Mouse (Mus musculus) forebrain, embryonic 13.5 days (tissue): ENCODE measurements around the gene Ubash3b. TPM values are rescaled to one million over a fixed set of nuclear protein-coding genes. Genes with fewer than 3 reads are reported as not detected.
A peak's percentile ranks its signal among the peaks of the same experiment; 100 is the strongest.

Experiments used
- ATAC-seq: fragments of 200-750 bp; cut with Nextera tagmentation; 2 replicates; pipeline ENCODE4 v1.8.0; 2017
- H3K27ac ChIP-seq: fragments of 300-500 bp; sonication (generic); 2 replicates; pipeline ENCODE4 v1.5.1; 2015; ENCODE audit warnings: inconsistent platforms, mild to moderate bottlenecking, moderate library complexity
- H3K27me3 ChIP-seq: fragments of 300-500 bp; sonication (generic); 2 replicates; pipeline ENCODE4 v1.6.1; 2015; ENCODE audit warnings: mild to moderate bottlenecking, inconsistent platforms
- H3K36me3 ChIP-seq: fragments of 300-500 bp; sonication (generic); 2 replicates; pipeline ENCODE4 v1.6.1; 2015; ENCODE audit warnings: mild to moderate bottlenecking, inconsistent platforms; ENCODE audit not compliant: poor library complexity, severe bottlenecking
- H3K4me1 ChIP-seq: fragments of 300-500 bp; sonication (generic); 2 replicates; pipeline ENCODE4 v1.6.1; 2015; ENCODE audit warnings: inconsistent platforms
- H3K4me2 ChIP-seq: fragments of 300-500 bp; sonication (generic); 2 replicates; pipeline ENCODE4 v1.6.1; 2015; ENCODE audit warnings: inconsistent platforms, mild to moderate bottlenecking, moderate library complexity
- H3K4me3 ChIP-seq: fragments of 300-500 bp; sonication (generic); 2 replicates; pipeline ENCODE4 v1.5.1; 2015; ENCODE audit warnings: mild to moderate bottlenecking, inconsistent platforms
- H3K9ac ChIP-seq: fragments of 300-500 bp; sonication (generic); 2 replicates; pipeline ENCODE4 v1.6.1; 2015; ENCODE audit warnings: mild to moderate bottlenecking, inconsistent platforms
- H3K9me3 ChIP-seq: fragments of 300-500 bp; sonication (generic); replicated peaks from 2 replicates; pipeline ENCODE4 v1.6.1; 2016; ENCODE audit warnings: inconsistent platforms
- WGBS: fragments of 180-500 bp; shearing (Covaris S2); methylation state at CpG from one replicate; pipeline ENCODE4 v1.1.7; 2015; 5-methylcytosine and 5-hydroxymethylcytosine counted together
- polyA plus RNA-seq: library from polyadenylated mRNA; unstranded; fragments of >200 nt; fragmentation: Nextera tagmentation; extraction: Ambion mirVana; gene quantifications from 2 replicates; pipeline ENCODE4 v1.2.1, GENCODE M21; 2015

The Ubash3b gene
- 9.7 and 9.8 TPM in 2 replicates for polyA plus RNA-seq

DNA sequence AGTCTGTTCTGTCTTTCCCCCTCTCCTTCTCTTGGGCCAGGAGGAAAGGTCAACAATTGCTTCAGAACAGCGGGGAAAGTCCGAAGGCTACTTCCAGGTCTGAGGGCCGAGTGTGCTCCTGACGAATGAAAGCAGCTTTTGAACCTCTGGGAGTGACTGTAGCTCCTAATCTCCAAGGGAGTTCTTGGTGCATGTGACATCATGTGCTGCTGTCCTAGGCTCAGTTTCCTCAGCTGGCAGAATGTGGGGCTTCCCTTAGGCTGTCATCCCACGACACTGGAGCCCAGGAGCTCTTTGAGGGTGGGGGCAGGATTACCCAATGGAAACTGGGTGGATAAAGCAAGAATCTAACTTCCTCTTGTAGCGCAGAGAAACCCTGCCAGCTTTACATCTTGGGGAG is at the start of gene Ubash3b:
Gene Ubash3b, minus strand, starts transcription at position 285 of the 400 bp plus-strand sequence.
- peaks cover 2% of the 10 kb centered on the region; the same call in 1 of the 2 replicates for H3K27me3 ChIP-seq
- H3K4me3 ChIP-seq, result no peak within 1 kb of the TSS
- no peak within 1 kb of the TSS for H3K9ac ChIP-seq
- H3K27ac ChIP-seq, result peak within 1 kb of the TSS; percentile 19; the same call in 1 of the 2 replicates
- H3K4me1 ChIP-seq, result peaks cover 20% of the 10 kb centered on the region
- H3K4me2 ChIP-seq, result no peak within 1 kb of the TSS
- H3K36me3 ChIP-seq, result no peaks in the 10 kb centered on the region
- peaks cover 6% of the 10 kb centered on the region; the same call in 1 of the 2 replicates for H3K9me3 ChIP-seq
- WGBS, result 85% methylated on average over 6 of the region's 6 CpGs
- no peak for ATAC-seq

GRCm38 (mm10) chr9:41207130-41208104 is 45.9 kb upstream of the Ubash3b start:
- Histone ChIP-seq H3K4me3 (peak overlapping the region; percentile 24), H3K27me3 (no peaks in the 10 kb centered on the region), H3K4me2 (peak overlapping the region; percentile 49), H3K9me3 (no peaks in the 10 kb centered on the region), H3K27ac (peak overlapping the region; percentile 85), H3K36me3 (no peaks in the 10 kb centered on the region), H3K9ac (peak overlapping the region; percentile 51; the same call in 1 of the 2 replicates), H3K4me1 (peaks cover 11% of the 10 kb centered on the region)
- ATAC-seq, result peak; percentile 93
- WGBS, result 8% methylated on average over 28 of the region's 28 CpGs

DNA sequence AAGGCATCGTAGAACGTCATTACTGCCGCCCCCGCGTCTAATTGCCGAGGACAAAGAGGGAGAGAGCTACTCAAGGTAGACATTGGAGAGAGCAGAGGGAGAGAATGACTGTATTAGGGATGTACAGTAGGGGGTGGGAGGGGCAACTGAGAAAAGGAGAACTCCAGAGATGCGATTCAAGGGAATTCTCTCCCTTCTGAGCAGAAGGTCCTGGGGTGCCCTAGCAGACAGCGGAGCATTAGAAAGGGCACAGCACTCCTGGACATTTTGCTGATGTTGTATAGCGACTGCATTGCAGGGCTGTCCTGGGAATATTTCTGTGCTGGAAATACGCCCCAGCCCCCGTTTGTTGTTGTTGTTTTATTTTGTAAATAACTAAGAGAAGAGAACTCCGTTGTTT is 45.2 kb upstream of the Ubash3b start:
- H3K27ac ChIP-seq, result peak overlapping the region; percentile 85; the same call in 1 of the 2 replicates
- H3K4me1 ChIP-seq, result peaks cover 4% of the 10 kb centered on the region; the same call in 1 of the 2 replicates
- no peak overlapping the region for H3K4me3 ChIP-seq
- no peaks in the 10 kb centered on the region for H3K27me3 ChIP-seq
- no peak overlapping the region for H3K4me2 ChIP-seq
- H3K36me3 ChIP-seq, result no peaks in the 10 kb centered on the region
- 0 out of 2 replicates have a peak overlapping the region, but pooled peaks have one; percentile 51 for H3K9ac ChIP-seq
- ATAC-seq, result no peak
- 89% methylated on average over 12 of the region's 12 CpGs for WGBS
- no peaks in the 10 kb centered on the region for H3K9me3 ChIP-seq

DNA sequence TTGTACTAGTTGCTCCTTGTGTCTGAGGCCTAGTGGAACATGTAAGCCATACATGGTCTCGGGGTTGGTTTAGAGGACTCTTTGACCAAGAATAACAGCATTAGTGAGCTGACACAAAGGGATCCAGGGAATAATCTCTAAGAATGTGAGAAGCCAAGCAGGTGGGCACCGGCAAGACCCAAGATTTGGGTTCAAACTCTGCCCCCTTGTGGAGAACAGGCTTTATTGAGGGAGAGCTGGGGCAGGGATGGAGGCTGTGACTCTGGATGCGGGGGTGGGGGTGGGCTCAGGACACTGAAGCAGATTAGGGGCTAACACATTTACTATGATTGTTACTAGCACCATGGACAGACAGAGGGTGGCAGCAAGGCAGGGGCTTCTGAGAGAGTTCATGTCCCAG is 43.8 kb upstream of the Ubash3b start:
- no peaks in the 10 kb centered on the region for H3K36me3 ChIP-seq
- no peaks in the 10 kb centered on the region for H3K9me3 ChIP-seq
- H3K9ac ChIP-seq, result no peak overlapping the region
- no peak for ATAC-seq
- H3K4me1 ChIP-seq, result 0 out of 2 replicates have a peak, but pooled peaks cover 3% of the 10 kb centered on the region
- H3K27ac ChIP-seq, result no peak overlapping the region
- H3K4me3 ChIP-seq, result no peak overlapping the region
- 67% methylated on average over 3 of the region's 3 CpGs for WGBS
- H3K27me3 ChIP-seq, result no peaks in the 10 kb centered on the region
- H3K4me2 ChIP-seq, result no peak overlapping the region

- Histone ChIP-seq H3K4me1 (no peaks in the 10 kb centered on the region), H3K27me3 (no peaks in the 10 kb centered on the region), H3K36me3 (no peaks in the 10 kb centered on the region), H3K4me3 (no peak overlapping the region), H3K9me3 (no peaks in the 10 kb centered on the region), H3K9ac (no peak overlapping the region), H3K4me2 (no peak overlapping the region), H3K27ac (no peak overlapping the region)
- WGBS, result 91% methylated on average over 22 of the region's 22 CpGs
- no peak for ATAC-seq
These were observed 38.2 kb upstream of the Ubash3b start for GRCm38 (mm10) chr9:41199456-41200252.

GRCm38 (mm10) chr9:41198501-41199265 is 37.2 kb upstream of the Ubash3b start:
- WGBS, result 72% methylated on average over 12 of the region's 12 CpGs
- Histone ChIP-seq H3K4me3 (no peak overlapping the region), H3K4me2 (no peak overlapping the region), H3K9ac (no peak overlapping the region), H3K27me3 (no peaks in the 10 kb centered on the region), H3K36me3 (no peaks in the 10 kb centered on the region), H3K9me3 (no peaks in the 10 kb centered on the region), H3K27ac (no peak overlapping the region), H3K4me1 (no peaks in the 10 kb centered on the region)
- ATAC-seq, result no peak

- H3K9me3 ChIP-seq, result no peaks in the 10 kb centered on the region
- no peak for ATAC-seq
- H3K36me3 ChIP-seq, result no peaks in the 10 kb centered on the region
- no peak overlapping the region for H3K9ac ChIP-seq
- no peaks in the 10 kb centered on the region for H3K27me3 ChIP-seq
- 85% methylated on average over 10 of the region's 10 CpGs for WGBS
- H3K4me1 ChIP-seq, result peaks cover 7% of the 10 kb centered on the region; the same call in 1 of the 2 replicates
- H3K4me3 ChIP-seq, result no peak overlapping the region
- no peak overlapping the region for H3K4me2 ChIP-seq
- no peak overlapping the region for H3K27ac ChIP-seq
These were observed 34.3 kb upstream of the Ubash3b start for GRCm38 (mm10) chr9:41195742-41196311.

DNA sequence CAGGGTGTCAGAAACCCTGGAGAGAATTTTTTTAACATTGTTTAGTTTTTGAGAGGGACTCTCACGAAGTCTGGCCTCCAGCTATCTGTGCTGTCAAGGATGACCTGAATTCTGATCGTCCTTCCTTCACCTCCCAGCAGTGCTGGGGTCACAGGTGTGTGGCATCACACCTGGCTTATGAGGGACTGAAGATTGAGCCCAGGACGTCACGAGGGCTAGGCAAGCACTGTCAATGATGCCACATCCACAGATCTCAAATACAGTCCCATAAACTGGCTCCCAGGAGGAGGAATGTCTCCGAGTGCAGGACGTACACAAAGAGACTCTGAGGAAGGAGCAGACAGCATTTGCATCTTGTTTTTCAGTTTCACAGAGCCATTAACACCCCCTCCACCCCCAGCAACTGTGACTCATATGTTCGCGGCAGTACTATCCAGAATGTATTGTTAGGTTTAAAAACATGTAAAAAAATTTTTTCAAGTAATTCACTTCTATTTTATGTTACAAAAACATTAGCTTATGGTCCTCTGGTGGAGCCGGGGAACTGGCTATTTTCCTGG is 30.2 kb upstream of the Ubash3b start:
- 0 out of 2 replicates have a peak overlapping the region, but pooled peaks have one; percentile 28 for H3K9ac ChIP-seq
- H3K9me3 ChIP-seq, result no peaks in the 10 kb centered on the region
- H3K4me2 ChIP-seq, result no peak overlapping the region
- H3K4me3 ChIP-seq, result no peak overlapping the region
- H3K36me3 ChIP-seq, result no peaks in the 10 kb centered on the region
- H3K4me1 ChIP-seq, result peaks cover 17% of the 10 kb centered on the region
- 0 out of 2 replicates have a peak, but pooled peaks have one; percentile 7 for ATAC-seq
- H3K27ac ChIP-seq, result peak overlapping the region; percentile 22; the same call in 1 of the 2 replicates
- no peaks in the 10 kb centered on the region for H3K27me3 ChIP-seq
- 76% methylated on average over 9 of the region's 9 CpGs for WGBS

DNA sequence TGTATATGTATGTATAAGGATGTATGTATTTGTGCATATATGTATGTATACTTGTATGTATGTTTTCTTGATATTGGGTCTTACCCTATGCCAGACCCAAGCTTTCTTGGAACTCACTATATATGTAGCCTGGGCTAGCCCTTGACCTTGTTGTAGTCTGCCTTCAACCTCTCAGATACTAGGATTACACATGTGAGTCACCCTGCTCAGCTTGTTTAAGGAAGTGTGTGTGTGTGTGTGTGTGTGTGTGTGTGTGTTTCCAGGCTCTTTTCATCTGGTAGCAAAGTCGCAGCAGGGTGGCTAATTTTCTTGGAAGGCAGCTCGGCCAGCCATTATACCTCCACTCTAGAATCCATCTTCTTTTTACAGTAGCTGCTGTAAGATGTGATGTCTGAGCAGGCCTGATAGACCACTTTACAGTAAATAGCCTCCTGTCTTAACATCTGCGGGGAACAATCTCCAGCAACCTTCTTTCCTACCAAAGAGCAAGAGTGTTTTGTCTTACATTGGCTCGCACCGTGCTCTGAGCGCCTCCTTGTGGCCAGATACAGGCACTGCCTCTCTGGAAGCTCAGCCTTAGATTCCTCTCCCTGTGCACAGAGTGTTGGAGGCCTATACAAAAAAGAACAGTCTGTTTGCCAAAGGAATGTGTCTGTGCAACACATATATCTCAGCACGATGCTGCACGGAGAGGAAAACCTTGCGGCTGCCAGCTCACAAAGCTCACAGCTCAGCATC is 29.4 kb upstream of the Ubash3b start:
- Histone ChIP-seq H3K9me3 (no peaks in the 10 kb centered on the region), H3K4me3 (no peak overlapping the region), H3K36me3 (no peaks in the 10 kb centered on the region), H3K9ac (no peak overlapping the region), H3K4me2 (no peak overlapping the region), H3K4me1 (peaks cover 17% of the 10 kb centered on the region), H3K27me3 (no peaks in the 10 kb centered on the region), H3K27ac (peak overlapping the region; percentile 22)
- peak; percentile 93 for ATAC-seq
- 17% methylated on average over 9 of the region's 9 CpGs for WGBS

GRCm38 (mm10) chr9:41187939-41188338 is 26.4 kb upstream of the Ubash3b start:
- H3K27me3 ChIP-seq, result no peaks in the 10 kb centered on the region
- 90% methylated on average over 4 of the region's 4 CpGs for WGBS
- H3K9me3 ChIP-seq, result no peaks in the 10 kb centered on the region
- ATAC-seq, result no peak
- no peak overlapping the region for H3K9ac ChIP-seq
- H3K4me2 ChIP-seq, result no peak overlapping the region
- H3K4me1 ChIP-seq, result peaks cover 17% of the 10 kb centered on the region
- no peak overlapping the region for H3K4me3 ChIP-seq
- no peak overlapping the region for H3K27ac ChIP-seq
- H3K36me3 ChIP-seq, result no peaks in the 10 kb centered on the region
